Mouse (Mus musculus): Measurements from ENCODE around the gene Spock2.

DNA sequence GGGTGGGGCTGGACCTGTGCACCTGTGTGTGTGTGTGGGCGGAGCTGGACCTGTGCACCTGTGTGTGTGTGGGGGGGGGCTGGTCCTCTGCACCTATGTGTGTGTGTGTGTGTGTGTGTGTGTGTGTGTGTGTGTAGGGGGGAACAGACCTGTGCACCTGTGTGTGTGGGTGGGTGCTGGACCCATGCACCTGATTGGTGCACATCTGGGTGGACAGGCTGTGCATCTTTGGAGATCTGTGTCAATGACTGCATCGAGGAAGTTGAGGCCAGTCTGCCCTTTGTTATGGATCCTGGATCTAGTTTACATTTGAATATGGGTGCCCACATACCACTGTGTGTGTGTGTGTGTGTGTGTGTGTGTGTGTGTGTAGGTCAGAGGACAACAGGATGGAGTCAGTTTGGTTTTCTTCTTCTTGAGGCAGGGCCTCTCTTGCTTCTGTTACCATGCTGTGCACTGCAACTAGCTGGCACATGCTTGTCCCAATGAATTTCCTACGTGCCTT lies 35.7 kb downstream of the Spock2 start:
- TF ChIP-seq POLR2A (IDR thresholded peaks at IDR 0.05; ENCODE audit: borderline replicate concordance, insufficient read depth, low read length): no peak
- TF ChIP-seq CTCF (IDR thresholded peaks at IDR 0.05; ENCODE audit: borderline replicate concordance, insufficient read depth, low read depth, low read length): no peak

Measured in cerebellum, adult 2 months (tissue).